Mouse (Mus musculus): ENCODE results near the gene Ppp1r35. TPM values are rescaled to one million over a fixed set of nuclear protein-coding genes. Genes with fewer than 3 reads are reported as not detected.

Gene Ppp1r35
- total RNA-seq, 1 experiment = 27.6 TPM

DNA sequence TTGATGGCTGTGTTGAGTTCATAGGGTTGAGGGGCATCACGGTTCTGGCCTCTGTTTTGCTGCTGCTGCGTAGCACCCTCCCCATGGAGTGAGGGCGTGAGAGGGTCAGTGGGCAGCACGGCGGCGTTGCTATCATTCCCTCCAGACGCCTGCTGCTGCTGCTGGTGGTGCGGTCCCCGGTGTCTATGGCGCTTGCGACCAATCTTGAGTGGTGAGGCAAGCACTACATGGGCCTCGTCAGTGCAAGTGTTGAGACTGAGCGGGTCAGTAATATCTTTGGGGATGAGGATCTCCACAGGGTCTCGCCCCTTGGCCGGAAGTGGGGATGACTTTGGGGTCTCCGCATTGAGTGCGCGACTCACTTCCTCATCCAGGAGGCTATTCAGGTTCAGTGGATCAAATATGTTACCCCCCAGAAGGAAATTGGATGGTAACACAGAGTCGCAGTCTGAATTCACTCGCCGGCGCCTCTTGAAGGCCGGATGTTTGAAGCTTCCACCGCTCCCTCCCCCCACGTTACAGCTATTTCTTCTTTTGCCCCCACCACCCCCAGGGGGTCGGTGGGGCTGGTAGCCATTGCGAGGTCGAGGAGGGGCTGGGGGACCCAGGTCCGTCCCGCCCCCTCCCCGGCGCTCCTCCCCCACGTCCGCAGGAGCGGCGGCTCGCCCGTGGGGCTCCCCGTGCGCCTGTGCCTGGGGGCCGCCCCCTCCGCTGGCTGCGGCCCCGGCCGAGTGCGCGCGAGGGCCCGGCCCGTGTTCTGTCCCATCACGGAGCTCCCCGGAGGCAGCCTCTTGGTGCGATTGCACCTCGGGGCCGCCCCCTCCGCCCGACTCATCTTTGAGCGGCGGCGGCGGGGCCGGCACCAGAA is 6.7 kb downstream of the Ppp1r35 start:
- Histone ChIP-seq H3K4me3 (ENCODE audit: insufficient read depth in 1 of 2, low read depth in 1 of 2, low read length in 2 of 2, poor library complexity in 1 of 2, severe bottlenecking in 1 of 2) (peak overlapping the region; percentile 73 to 76), H3K9me3 (ENCODE audit: control insufficient read depth, insufficient read depth, low read depth, low read length) (no peaks in the 10 kb centered on the region), H3K4me1 (ENCODE audit: control insufficient read depth in 2 of 2, insufficient read depth in 2 of 2, low read length in 2 of 2, poor library complexity in 1 of 2) (peaks cover 0 to 22% of the 10 kb centered on the region in 2 experiments; a peak in 3 of 4 replicates), H3K9ac (ENCODE audit: insufficient read depth, low read depth, low read length, poor library complexity, severe bottlenecking) (peak overlapping the region; percentile 95), H3K36me3 (ENCODE audit: control insufficient read depth, insufficient read depth, low read length, poor library complexity, severe bottlenecking) (peaks cover 43% of the 10 kb centered on the region), H3K27ac (ENCODE audit: insufficient read depth, low read depth, low read length, poor library complexity, severe bottlenecking) (peak overlapping the region; percentile 99)
- no peak for DNase-seq (ENCODE audit: low read depth, low spot score)
- in situ Hi-C loops (cut with MboI; ENCODE audit: low sequenced_read_pairs in 2 of 2, unreplicated experiment in 2 of 2) = loop anchor here in 1 of 2 experiments (10.0 kb wide), 1 partner anchor 379 kb away; the partner anchor contains the start of gene Cops6
- TF ChIP-seq ZNF384 (IDR thresholded peaks at IDR 0.05; ENCODE audit: low read depth, low read length) = no peak
- TF ChIP-seq MAFK (IDR thresholded peaks at IDR 0.05; ENCODE audit: insufficient read depth, low read depth, low read length) = no peak
- TF ChIP-seq HCFC1 (IDR thresholded peaks at IDR 0.05; ENCODE audit: borderline replicate concordance, insufficient read depth, low read length) = no peak

DNA sequence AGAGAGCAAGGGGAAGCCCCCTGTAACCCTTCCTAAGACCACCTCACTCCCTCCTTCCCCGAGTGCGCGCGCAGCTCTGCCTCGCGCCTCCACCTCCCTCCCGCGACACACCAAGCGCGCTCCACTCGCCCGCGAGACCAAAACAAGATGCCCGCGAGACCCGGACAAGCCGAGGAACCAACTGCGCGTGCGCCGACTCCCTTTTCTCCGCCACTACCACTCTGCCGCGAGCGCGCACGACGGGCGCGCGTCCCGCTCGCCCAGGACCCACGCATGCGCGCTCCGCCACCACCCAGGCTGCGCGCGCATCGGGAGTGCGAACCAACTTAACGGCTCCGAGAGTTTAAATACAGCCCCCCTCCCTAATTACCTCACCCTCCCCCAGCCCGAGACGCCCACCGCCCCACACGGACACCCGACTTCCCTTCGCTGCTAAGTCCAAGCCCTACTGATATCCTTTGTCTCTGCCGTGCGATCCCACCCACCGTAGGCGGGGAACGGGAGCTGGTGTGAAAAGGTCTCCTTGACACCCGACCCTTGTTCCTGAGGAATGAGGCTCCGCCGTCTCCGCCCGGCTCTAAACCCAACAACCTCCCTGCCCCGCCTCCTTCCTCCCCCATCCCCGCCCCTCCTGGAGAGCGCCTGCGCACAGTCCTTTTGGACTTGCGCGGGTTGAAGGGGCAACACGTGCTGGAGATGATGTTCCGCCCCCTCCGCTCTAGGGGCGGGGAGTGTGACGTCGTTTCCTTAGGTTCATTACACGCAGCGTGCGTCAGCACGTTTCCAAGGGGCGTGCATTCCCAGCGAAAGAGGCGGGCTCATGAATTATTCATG is 7.7 kb downstream of the Ppp1r35 start:
- H3K4me1 ChIP-seq (ENCODE audit: control insufficient read depth in 2 of 2, insufficient read depth in 2 of 2, low read length in 2 of 2, poor library complexity in 1 of 2) = peaks cover 0 to 22% of the 10 kb centered on the region in 2 experiments; a peak in 2 of 4 replicates
- peaks cover 39% of the 10 kb centered on the region for H3K36me3 ChIP-seq (ENCODE audit: control insufficient read depth, insufficient read depth, low read length, poor library complexity, severe bottlenecking)
- no peaks in the 10 kb centered on the region for H3K9me3 ChIP-seq (ENCODE audit: control insufficient read depth, insufficient read depth, low read depth, low read length)
- H3K9ac ChIP-seq (ENCODE audit: insufficient read depth, low read depth, low read length, poor library complexity, severe bottlenecking) = peak overlapping the region; percentile 95
- H3K27ac ChIP-seq (ENCODE audit: insufficient read depth, low read depth, low read length, poor library complexity, severe bottlenecking) = peak overlapping the region; percentile 99
- DNase-seq (ENCODE audit: low read depth, low spot score) = peak; percentile 100
- H3K4me3 ChIP-seq (ENCODE audit: insufficient read depth in 1 of 2, low read depth in 1 of 2, low read length in 2 of 2, poor library complexity in 1 of 2, severe bottlenecking in 1 of 2) = peak overlapping the region; percentile 73 to 76
- in situ Hi-C loops (cut with MboI; ENCODE audit: low sequenced_read_pairs in 2 of 2, unreplicated experiment in 2 of 2) = loop anchor here in 1 of 2 experiments (10.0 kb wide), 1 partner anchor 378 kb away; the partner anchor contains the start of gene Cops6
- peak; percentile 76; the same call in 1 of the 2 replicates for TF ChIP-seq MAFK (IDR thresholded peaks at IDR 0.05; ENCODE audit: insufficient read depth, low read depth, low read length)
- no peak for TF ChIP-seq ZNF384 (IDR thresholded peaks at IDR 0.05; ENCODE audit: low read depth, low read length)
- TF ChIP-seq CHD2 (IDR thresholded peaks at IDR 0.05; ENCODE audit: low read depth, low read length) = peak; percentile 82; the same call in 1 of the 2 replicates
- 0 out of 2 replicates have a peak, but pooled peaks have one; percentile 60 for TF ChIP-seq HCFC1 (IDR thresholded peaks at IDR 0.05; ENCODE audit: borderline replicate concordance, insufficient read depth, low read length)

GRCm38 (mm10) chr5:137787151-137787928 is 8.7 kb downstream of the Ppp1r35 start, which contains the start of the genes Mepce and Zcwpw1:
Gene Mepce (minus strand): TSS chr5:137787655.
Gene Zcwpw1 (plus strand): TSS chr5:137787798.
- in situ Hi-C loops (cut with MboI; ENCODE audit: low sequenced_read_pairs in 2 of 2, unreplicated experiment in 2 of 2) = loop anchor here in 1 of 2 experiments (10.0 kb wide), 1 partner anchor 377 kb away; the partner anchor contains the start of gene Cops6

DNA sequence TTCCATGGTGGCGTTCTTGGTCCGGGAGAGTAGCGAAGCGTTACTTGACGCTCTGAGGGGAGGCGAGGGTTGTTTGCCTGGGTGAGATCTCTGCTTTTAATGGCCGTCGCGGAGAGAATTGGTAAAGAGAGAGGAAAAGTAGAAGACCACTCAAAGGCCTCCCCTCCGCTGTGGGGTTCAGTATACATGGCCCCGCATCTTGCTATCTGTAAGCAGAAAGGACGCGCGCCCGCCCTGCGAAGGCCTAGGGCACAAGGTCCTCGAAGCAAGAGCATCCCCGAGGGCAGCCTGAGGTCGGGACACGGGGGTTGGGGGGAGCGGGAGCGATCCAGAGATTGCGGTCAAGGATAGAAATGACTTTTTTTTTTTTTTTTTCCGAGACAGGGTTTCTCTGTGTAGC is 9.5 kb downstream of the Ppp1r35 start:
- TF ChIP-seq HCFC1 (IDR thresholded peaks at IDR 0.05; ENCODE audit: borderline replicate concordance, insufficient read depth, low read length) (no peak), ZC3H11A (IDR thresholded peaks at IDR 0.05; ENCODE audit: borderline replicate concordance, low read depth, low read length) (no peak), ZNF384 (IDR thresholded peaks at IDR 0.05; ENCODE audit: low read depth, low read length) (no peak), MAFK (IDR thresholded peaks at IDR 0.05; ENCODE audit: insufficient read depth, low read depth, low read length) (no peak), CHD2 (IDR thresholded peaks at IDR 0.05; ENCODE audit: low read depth, low read length) (no peak)
- Histone ChIP-seq H3K9me3 (ENCODE audit: control insufficient read depth, insufficient read depth, low read depth, low read length) (no peaks in the 10 kb centered on the region), H3K27ac (ENCODE audit: insufficient read depth, low read depth, low read length, poor library complexity, severe bottlenecking) (no peak overlapping the region), H3K4me1 (ENCODE audit: control insufficient read depth in 2 of 2, insufficient read depth in 2 of 2, low read length in 2 of 2, poor library complexity in 1 of 2) (peaks cover 0 to 16% of the 10 kb centered on the region in 2 experiments; a peak in 2 of 4 replicates), H3K36me3 (ENCODE audit: control insufficient read depth, insufficient read depth, low read length, poor library complexity, severe bottlenecking) (peaks cover 21% of the 10 kb centered on the region), H3K4me3 (ENCODE audit: insufficient read depth in 1 of 2, low read depth in 1 of 2, low read length in 2 of 2, poor library complexity in 1 of 2, severe bottlenecking in 1 of 2) (peak overlapping the region in 1 of 2 experiments; percentile 40; a peak in 2 of 4 replicates), H3K9ac (ENCODE audit: insufficient read depth, low read depth, low read length, poor library complexity, severe bottlenecking) (peak overlapping the region; percentile 39; the same call in 1 of the 2 replicates)
- DNase-seq (ENCODE audit: low read depth, low spot score) = no peak
- in situ Hi-C loops (cut with MboI; ENCODE audit: low sequenced_read_pairs in 2 of 2, unreplicated experiment in 2 of 2) = loop anchor here in 1 of 2 experiments (10.0 kb wide), 1 partner anchor 377 kb away; the partner anchor contains the start of gene Cops6

More at GRCm38 (mm10) chr5:137787151-137787928, 8.7 kb downstream of the Ppp1r35 start, which contains the start of the genes Mepce and Zcwpw1:
- Histone ChIP-seq H3K4me1 (ENCODE audit: control insufficient read depth in 2 of 2, insufficient read depth in 2 of 2, low read length in 2 of 2, poor library complexity in 1 of 2) (peaks cover 0 to 18% of the 10 kb centered on the region in 2 experiments; a peak in 2 of 4 replicates), H3K4me3 (ENCODE audit: insufficient read depth in 1 of 2, low read depth in 1 of 2, low read length in 2 of 2, poor library complexity in 1 of 2, severe bottlenecking in 1 of 2) (peak within 1 kb of the TSS; percentile 76 to 79), H3K27ac (ENCODE audit: insufficient read depth, low read depth, low read length, poor library complexity, severe bottlenecking) (peak within 1 kb of the TSS; percentile 99), H3K9ac (ENCODE audit: insufficient read depth, low read depth, low read length, poor library complexity, severe bottlenecking) (peak within 1 kb of the TSS; percentile 95), H3K9me3 (ENCODE audit: control insufficient read depth, insufficient read depth, low read depth, low read length) (no peaks in the 10 kb centered on the region), H3K36me3 (ENCODE audit: control insufficient read depth, insufficient read depth, low read length, poor library complexity, severe bottlenecking) (peaks cover 29% of the 10 kb centered on the region)
- TF ChIP-seq HCFC1 (IDR thresholded peaks at IDR 0.05; ENCODE audit: borderline replicate concordance, insufficient read depth, low read length) = peak; percentile 91
- no peak for TF ChIP-seq ZC3H11A (IDR thresholded peaks at IDR 0.05; ENCODE audit: borderline replicate concordance, low read depth, low read length)
- no peak for TF ChIP-seq MAFK (IDR thresholded peaks at IDR 0.05; ENCODE audit: insufficient read depth, low read depth, low read length)
- no peak for TF ChIP-seq CHD2 (IDR thresholded peaks at IDR 0.05; ENCODE audit: low read depth, low read length)
- DNase-seq (ENCODE audit: low read depth, low spot score) = peak; percentile 91
